Mouse (Mus musculus) liver, embryonic 13.5 days (tissue): Measurements from ENCODE around the gene Phf10. TPM values are rescaled to one million over a fixed set of nuclear protein-coding genes. Genes with fewer than 3 reads are reported as not detected.
"Not testable (repeated sequence)": the region's sequence is repeated elsewhere in the genome, so short reads cannot be mapped to it uniquely, and the experiment has no call there.

Source experiments
- ATAC-seq: fragments of 200-750 bp; cut with Nextera tagmentation; 2 replicates; pipeline ENCODE4 v1.8.0; 2017; ENCODE audit warnings: low read depth, mild to moderate bottlenecking, moderate number of reproducible peaks, moderate library complexity
- DNase-seq: peaks from one replicate; pipeline ENCODE4 v3.0.0; 2022
- H3K27ac ChIP-seq: fragments of 300-500 bp; sonication (generic); 2 replicates; pipeline ENCODE4 v1.5.1; 2015; ENCODE audit warnings: moderate library complexity, mild to moderate bottlenecking, inconsistent platforms
- H3K27me3 ChIP-seq: fragments of 300-500 bp; sonication (generic); 2 replicates; pipeline ENCODE4 v1.6.1; 2015; ENCODE audit warnings: mild to moderate bottlenecking, inconsistent platforms
- H3K36me3 ChIP-seq: fragments of 300-500 bp; sonication (generic); 2 replicates; pipeline ENCODE4 v1.6.1; 2015; ENCODE audit warnings: mild to moderate bottlenecking, inconsistent platforms
- H3K4me1 ChIP-seq: fragments of 300-500 bp; sonication (generic); replicated peaks from 2 replicates; pipeline ENCODE4 v1.6.1; 2015; ENCODE audit warnings: inconsistent platforms
- H3K4me2 ChIP-seq: fragments of 300-500 bp; sonication (generic); 2 replicates; pipeline ENCODE4 v1.6.1; 2015; ENCODE audit warnings: inconsistent platforms, mild to moderate bottlenecking, moderate library complexity
- H3K4me3 ChIP-seq: fragments of 300-500 bp; sonication (generic); replicated peaks from 2 replicates; pipeline ENCODE4 v1.5.1; 2015; ENCODE audit warnings: mild to moderate bottlenecking, inconsistent platforms
- H3K9ac ChIP-seq: fragments of 300-500 bp; sonication (generic); 2 replicates; pipeline ENCODE4 v1.6.1; 2015; ENCODE audit warnings: mild to moderate bottlenecking, inconsistent platforms
- H3K9me3 ChIP-seq: fragments of 300-500 bp; sonication (generic); replicated peaks from 2 replicates; pipeline ENCODE4 v1.6.1; 2016; ENCODE audit warnings: inconsistent platforms
- WGBS: fragments of 180-500 bp; shearing (Covaris S2); methylation state at CpG from one replicate; pipeline ENCODE4 v1.1.7; 2015; ENCODE audit not compliant: insufficient replicate concordance; 5-methylcytosine and 5-hydroxymethylcytosine counted together
- polyA plus RNA-seq: library from polyadenylated mRNA; unstranded; fragments of >200 nt; fragmentation: Nextera tagmentation; extraction: Ambion mirVana; gene quantifications from 2 replicates; pipeline ENCODE4 v1.2.1, GENCODE M21; 2015

The Phf10 gene
- polyA plus RNA-seq, 1 experiment from 2014 or later, result 95.9 TPM

- Histone ChIP-seq H3K27me3 (no peaks in the 10 kb centered on the region), H3K4me1 (no peaks in the 10 kb centered on the region), H3K27ac (no peak overlapping the region), H3K4me2 (no peak overlapping the region), H3K9me3 (no peaks in the 10 kb centered on the region), H3K36me3 (no peaks in the 10 kb centered on the region), H3K4me3 (no peak overlapping the region), H3K9ac (no peak overlapping the region)
- WGBS, result 57% methylated on average over 5 of the region's 5 CpGs
- DNase-seq, result no peak
- ATAC-seq, result no peak
These were observed 25.1 kb downstream of the Phf10 start for GRCm38 (mm10) chr17:14935841-14936605.

GRCm38 (mm10) chr17:14935280-14935679 is 25.8 kb downstream of the Phf10 start:
- WGBS, result 75% methylated on average over 14 of the region's 14 CpGs
- H3K27ac ChIP-seq, H3K4me1 ChIP-seq, H3K9ac ChIP-seq, H3K9me3 ChIP-seq, H3K36me3 ChIP-seq, DNase-seq, H3K4me2 ChIP-seq, H3K27me3 ChIP-seq, H3K4me3 ChIP-seq, ATAC-seq: not testable (repeated sequence)

- no peaks in the 10 kb centered on the region for H3K9me3 ChIP-seq
- H3K4me2 ChIP-seq, result no peak overlapping the region
- WGBS, result 54% methylated on average over 5 of the region's 5 CpGs
- H3K4me1 ChIP-seq, result no peaks in the 10 kb centered on the region
- H3K9ac ChIP-seq, result no peak overlapping the region
- H3K36me3 ChIP-seq, result no peaks in the 10 kb centered on the region
- no peak for DNase-seq
- H3K27ac ChIP-seq, result no peak overlapping the region
- no peak for ATAC-seq
- no peak overlapping the region for H3K4me3 ChIP-seq
- no peaks in the 10 kb centered on the region for H3K27me3 ChIP-seq
These were observed 29.6 kb downstream of the Phf10 start for GRCm38 (mm10) chr17:14931469-14931868.

GRCm38 (mm10) chr17:14930697-14931096 is 30.4 kb downstream of the Phf10 start:
- H3K36me3 ChIP-seq, result no peaks in the 10 kb centered on the region
- ATAC-seq, result no peak
- H3K27ac ChIP-seq, result no peak overlapping the region
- H3K4me1 ChIP-seq, result no peaks in the 10 kb centered on the region
- H3K27me3 ChIP-seq, result no peaks in the 10 kb centered on the region
- DNase-seq, result no peak
- H3K9me3 ChIP-seq, result no peaks in the 10 kb centered on the region
- no peak overlapping the region for H3K9ac ChIP-seq
- no peak overlapping the region for H3K4me3 ChIP-seq
- 38% methylated on average over 7 of the region's 7 CpGs for WGBS
- H3K4me2 ChIP-seq, result no peak overlapping the region

GRCm38 (mm10) chr17:14928631-14929030 is 32.4 kb downstream of the Phf10 start:
- ATAC-seq (no peak), DNase-seq (no peak)
- H3K4me3 ChIP-seq, result no peak overlapping the region
- H3K27ac ChIP-seq, result no peak overlapping the region
- H3K36me3 ChIP-seq, result no peaks in the 10 kb centered on the region
- H3K27me3 ChIP-seq, result no peaks in the 10 kb centered on the region
- H3K9ac ChIP-seq, result no peak overlapping the region
- WGBS, result 62% methylated on average over 5 of the region's 5 CpGs
- no peaks in the 10 kb centered on the region for H3K4me1 ChIP-seq
- H3K9me3 ChIP-seq, result no peaks in the 10 kb centered on the region
- no peak overlapping the region for H3K4me2 ChIP-seq

GRCm38 (mm10) chr17:14927644-14928218 is 33.3 kb downstream of the Phf10 start:
- Histone ChIP-seq H3K36me3 (no peaks in the 10 kb centered on the region), H3K9me3 (no peaks in the 10 kb centered on the region), H3K4me3 (no peak overlapping the region), H3K4me2 (no peak overlapping the region), H3K27me3 (no peaks in the 10 kb centered on the region), H3K4me1 (no peaks in the 10 kb centered on the region), H3K27ac (no peak overlapping the region), H3K9ac (no peak overlapping the region)
- DNase-seq (no peak), ATAC-seq (no peak)
- WGBS, result 70% methylated on average over 8 of the region's 8 CpGs

- no peak overlapping the region for H3K4me2 ChIP-seq
- H3K27me3 ChIP-seq, result 0 out of 2 replicates have a peak, but pooled peaks cover 8% of the 10 kb centered on the region
- no peaks in the 10 kb centered on the region for H3K9me3 ChIP-seq
- no peaks in the 10 kb centered on the region for H3K4me1 ChIP-seq
- no peak overlapping the region for H3K27ac ChIP-seq
- ATAC-seq (no peak), DNase-seq (no peak)
- no peak overlapping the region for H3K9ac ChIP-seq
- no peaks in the 10 kb centered on the region for H3K36me3 ChIP-seq
- 33% methylated on average over 6 of the region's 6 CpGs for WGBS
- no peak overlapping the region for H3K4me3 ChIP-seq
These were observed 39.5 kb downstream of the Phf10 start for GRCm38 (mm10) chr17:14921582-14921981.

GRCm38 (mm10) chr17:14917866-14918265 is 43.2 kb downstream of the Phf10 start:
- ATAC-seq (no peak), DNase-seq (no peak)
- H3K9me3 ChIP-seq, result no peaks in the 10 kb centered on the region
- H3K9ac ChIP-seq, result no peak overlapping the region
- H3K4me1 ChIP-seq, result no peaks in the 10 kb centered on the region
- no peaks in the 10 kb centered on the region for H3K36me3 ChIP-seq
- no peak overlapping the region for H3K27ac ChIP-seq
- 0 out of 2 replicates have a peak, but pooled peaks cover 8% of the 10 kb centered on the region for H3K27me3 ChIP-seq
- WGBS, result 74% methylated on average over 8 of the region's 8 CpGs
- H3K4me2 ChIP-seq, result no peak overlapping the region
- H3K4me3 ChIP-seq, result no peak overlapping the region

GRCm38 (mm10) chr17:14914401-14914800 is 46.7 kb downstream of the Phf10 start:
- no peaks in the 10 kb centered on the region for H3K4me1 ChIP-seq

GRCm38 (mm10) chr17:14912981-14913380 is 48.1 kb downstream of the Phf10 start:
- 75% methylated on average over 8 of the region's 8 CpGs for WGBS
- Histone ChIP-seq H3K4me2 (no peak overlapping the region), H3K27me3 (no peaks in the 10 kb centered on the region), H3K9ac (no peak overlapping the region), H3K4me1 (no peaks in the 10 kb centered on the region), H3K9me3 (no peaks in the 10 kb centered on the region), H3K4me3 (no peak overlapping the region), H3K36me3 (no peaks in the 10 kb centered on the region), H3K27ac (no peak overlapping the region)
- DNase-seq (no peak), ATAC-seq (no peak)

More at GRCm38 (mm10) chr17:14914401-14914800, 46.7 kb downstream of the Phf10 start:
- no peak overlapping the region for H3K27ac ChIP-seq
- H3K36me3 ChIP-seq, result no peaks in the 10 kb centered on the region
- 0 out of 2 replicates have a peak, but pooled peaks cover 8% of the 10 kb centered on the region for H3K27me3 ChIP-seq
- H3K4me2 ChIP-seq, result no peak overlapping the region
- ATAC-seq (no peak), DNase-seq (no peak)
- H3K9ac ChIP-seq, result no peak overlapping the region
- no peak overlapping the region for H3K4me3 ChIP-seq
- WGBS, result 67% methylated on average over 4 of the region's 4 CpGs
- H3K9me3 ChIP-seq, result no peaks in the 10 kb centered on the region

GRCm38 (mm10) chr17:14912420-14912819 is 48.7 kb downstream of the Phf10 start:
- Histone ChIP-seq H3K27ac (no peak overlapping the region), H3K9me3 (no peaks in the 10 kb centered on the region), H3K36me3 (no peaks in the 10 kb centered on the region), H3K4me1 (no peaks in the 10 kb centered on the region), H3K9ac (no peak overlapping the region), H3K4me2 (no peak overlapping the region), H3K27me3 (no peaks in the 10 kb centered on the region), H3K4me3 (no peak overlapping the region)
- WGBS, result 43% methylated on average over 6 of the region's 6 CpGs
- DNase-seq (no peak), ATAC-seq (no peak)

GRCm38 (mm10) chr17:14910771-14911170 is 50.3 kb downstream of the Phf10 start:
- DNase-seq (no peak), ATAC-seq (no peak)
- H3K27me3 ChIP-seq, result 0 out of 2 replicates have a peak, but pooled peaks cover 3% of the 10 kb centered on the region
- H3K27ac ChIP-seq, result no peak overlapping the region
- WGBS, result 75% methylated on average over 5 of the region's 5 CpGs
- no peak overlapping the region for H3K4me2 ChIP-seq
- no peak overlapping the region for H3K9ac ChIP-seq
- no peaks in the 10 kb centered on the region for H3K36me3 ChIP-seq
- H3K4me3 ChIP-seq, result no peak overlapping the region
- no peaks in the 10 kb centered on the region for H3K9me3 ChIP-seq
- no peaks in the 10 kb centered on the region for H3K4me1 ChIP-seq
